Mouse (Mus musculus) liver, postnatal 0 days (tissue): ENCODE results near the gene Mki67. TPM values are rescaled to one million over a fixed set of nuclear protein-coding genes. Genes with fewer than 3 reads are reported as not detected.
A peak's percentile ranks its signal among the peaks of the same experiment; 100 is the strongest.

Source experiments
- ATAC-seq: fragments of 200-750 bp; cut with Nextera tagmentation; 2 replicates; pipeline ENCODE4 v1.8.0; 2017; ENCODE audit warnings: mild to moderate bottlenecking, moderate library complexity
- DNase-seq: peaks from one replicate; pipeline ENCODE4 v3.0.0-alpha.2; 2016
- H3K27ac ChIP-seq: fragments of 300-500 bp; sonication (generic); 2 replicates; pipeline ENCODE4 v1.5.1; 2014; ENCODE audit warnings: antibody characterized with exemption, moderate library complexity, mild to moderate bottlenecking, low read depth
- H3K27me3 ChIP-seq: fragments of 300-500 bp; sonication (generic); 2 replicates; pipeline ENCODE4 v1.6.1; 2014; ENCODE audit warnings: low read length, control low read depth, mixed read lengths; ENCODE audit not compliant: insufficient read depth
- H3K36me3 ChIP-seq: fragments of 300-500 bp; sonication (generic); replicated peaks from 2 replicates; pipeline ENCODE4 v1.6.1; 2014; ENCODE audit warnings: mild to moderate bottlenecking, control low read depth, low read length, moderate library complexity, mixed read lengths; ENCODE audit not compliant: insufficient read depth
- H3K4me1 ChIP-seq: fragments of 300-500 bp; sonication (generic); 2 replicates; pipeline ENCODE4 v1.6.1; 2014; ENCODE audit warnings: antibody characterized with exemption, mild to moderate bottlenecking, control low read depth; ENCODE audit not compliant: insufficient read depth
- H3K4me2 ChIP-seq: fragments of 300-500 bp; sonication (generic); 2 replicates; pipeline ENCODE4 v1.6.1; 2014; ENCODE audit warnings: low read depth, mild to moderate bottlenecking, low read length, moderate library complexity, mixed read lengths
- H3K4me3 ChIP-seq: fragments of 300-500 bp; sonication (generic); 2 replicates; pipeline ENCODE4 v1.5.1; 2014; ENCODE audit warnings: low read depth, low read length
- H3K9ac ChIP-seq: fragments of 300-500 bp; sonication (generic); replicated peaks from 2 replicates; pipeline ENCODE4 v1.6.1; 2014; ENCODE audit warnings: mild to moderate bottlenecking, moderate library complexity
- H3K9me3 ChIP-seq: fragments of 300-500 bp; sonication (generic); 2 replicates; pipeline ENCODE4 v1.6.1; 2016; ENCODE audit warnings: mild to moderate bottlenecking, control low read depth, low read length, mixed read lengths
- CTCF ChIP-seq: sonication (generic); IDR thresholded peaks from 2 replicates; pipeline ENCODE4 v1.5.1; 2016; ENCODE audit warnings: antibody characterized with exemption, low read depth
- EP300 ChIP-seq: IDR thresholded peaks from 2 replicates; pipeline ENCODE4 v1.6.1; 2016; ENCODE audit warnings: antibody characterized with exemption, low read depth, mild to moderate bottlenecking
- WGBS: fragments of 180-500 bp; shearing (Covaris S2); extraction: QIAGEN DNeasy Blood & Tissue Kit; methylation state at CpG from one replicate; pipeline ENCODE4 v1.1.7; 2014; ENCODE audit not compliant: insufficient replicate concordance; 5-methylcytosine and 5-hydroxymethylcytosine counted together
- polyA plus RNA-seq: library from polyadenylated mRNA; unstranded; fragments of >200 nt; fragmentation: Nextera tagmentation; extraction: Ambion mirVana; gene quantifications from 2 replicates; pipeline ENCODE4 v1.2.1, GENCODE M21; 2015

The Mki67 gene
- polyA plus RNA-seq, 1 experiment from 2014 or later = 38.8 TPM

DNA sequence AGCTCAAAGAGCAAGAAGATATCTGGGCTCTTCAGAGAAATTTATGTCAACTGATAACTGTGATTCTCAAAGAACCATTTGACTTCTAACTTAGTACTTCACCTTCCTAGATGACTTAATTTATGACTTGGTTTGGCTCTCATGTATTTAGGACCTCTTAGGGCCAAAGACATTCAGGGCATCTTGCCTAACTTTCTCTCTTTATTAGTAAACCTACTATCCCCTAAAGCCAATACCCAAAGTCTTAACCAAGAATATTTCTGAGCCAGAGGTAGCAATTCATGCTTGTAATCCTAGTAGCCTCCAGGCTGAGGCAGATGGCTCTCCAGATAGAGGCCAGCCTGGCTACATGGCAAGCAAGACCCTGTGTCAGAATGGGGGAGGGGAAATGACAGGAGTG lies 55.8 kb downstream of the Mki67 start:
- H3K4me1 ChIP-seq = peaks cover 7% of the 10 kb centered on the region
- no peaks in the 10 kb centered on the region for H3K27me3 ChIP-seq
- no peak overlapping the region for H3K4me2 ChIP-seq
- TF ChIP-seq EP300 (no peak), CTCF (no peak)
- ATAC-seq (no peak), DNase-seq (no peak)
- H3K9me3 ChIP-seq = no peaks in the 10 kb centered on the region
- no peak overlapping the region for H3K4me3 ChIP-seq
- H3K9ac ChIP-seq = no peak overlapping the region
- no peaks in the 10 kb centered on the region; the same call in 1 of the 2 replicates for H3K36me3 ChIP-seq
- no peak overlapping the region for H3K27ac ChIP-seq

DNA sequence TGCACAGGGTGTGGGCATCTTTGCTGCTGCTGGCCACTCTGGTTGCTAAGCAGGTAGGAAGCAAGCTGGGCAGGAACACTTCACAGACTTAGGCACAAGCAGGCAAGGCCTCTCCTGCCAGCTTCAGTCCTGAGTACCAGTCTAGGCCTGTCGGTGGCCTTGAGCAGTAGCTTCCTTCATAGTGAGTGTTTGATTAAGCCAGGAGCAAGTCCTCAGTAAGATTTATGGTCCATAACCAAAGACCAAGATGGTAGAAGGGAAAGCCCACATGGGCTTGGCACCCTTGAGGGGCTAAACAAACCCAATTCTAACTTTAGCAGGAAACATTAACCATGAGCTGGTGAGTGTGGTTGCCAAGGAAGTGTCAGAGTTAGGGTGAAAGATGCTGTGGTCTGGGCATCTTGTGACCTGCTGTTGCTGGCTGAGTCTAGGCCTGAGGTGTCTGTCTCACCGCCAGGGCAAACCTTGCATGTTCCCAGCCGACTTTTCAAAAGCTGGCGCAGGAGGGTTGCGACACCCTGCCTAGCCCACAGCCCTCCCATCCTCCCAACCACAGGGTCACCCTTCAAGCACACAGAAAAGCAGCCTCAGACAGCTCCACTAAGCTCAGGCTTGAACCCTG lies 56.7 kb downstream of the Mki67 start:
- no peak for TF ChIP-seq EP300
- TF ChIP-seq CTCF = no peak
- Histone ChIP-seq H3K27ac (no peak overlapping the region), H3K9ac (no peak overlapping the region), H3K9me3 (no peaks in the 10 kb centered on the region), H3K27me3 (no peaks in the 10 kb centered on the region), H3K4me2 (no peak overlapping the region), H3K4me3 (no peak overlapping the region), H3K4me1 (peaks cover 7% of the 10 kb centered on the region), H3K36me3 (no peaks in the 10 kb centered on the region)
- ATAC-seq (no peak), DNase-seq (peak; percentile 28)
- 49% methylated on average over 5 of the region's 5 CpGs for WGBS

DNA sequence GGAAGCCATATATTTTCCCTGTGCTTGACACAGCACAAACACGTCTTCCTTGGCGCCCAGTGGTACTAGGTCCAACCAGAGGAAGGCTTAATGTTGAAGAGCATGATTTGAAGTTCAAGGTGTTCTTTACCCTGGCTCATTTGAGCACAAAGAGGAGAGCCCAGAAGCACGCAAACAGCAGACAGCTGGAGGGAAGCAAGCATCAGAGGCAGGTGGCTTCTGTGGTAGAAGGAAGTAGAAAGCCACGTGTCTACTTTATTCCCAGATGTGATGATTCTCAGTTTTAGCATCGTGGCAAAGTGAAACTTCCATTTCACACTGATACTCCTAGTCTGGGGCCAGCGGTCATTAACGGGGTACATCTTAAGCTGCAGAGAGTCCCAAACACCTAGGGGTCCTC lies 58.0 kb downstream of the Mki67 start:
- H3K4me1 ChIP-seq = peaks cover 7% of the 10 kb centered on the region
- H3K27ac ChIP-seq = no peak overlapping the region
- no peak overlapping the region for H3K9ac ChIP-seq
- ATAC-seq (no peak), DNase-seq (no peak)
- no peaks in the 10 kb centered on the region for H3K9me3 ChIP-seq
- 62% methylated on average over 7 of the region's 7 CpGs for WGBS
- no peaks in the 10 kb centered on the region for H3K36me3 ChIP-seq
- TF ChIP-seq CTCF (no peak), EP300 (no peak)
- H3K4me2 ChIP-seq = no peak overlapping the region
- no peak overlapping the region for H3K4me3 ChIP-seq
- H3K27me3 ChIP-seq = no peaks in the 10 kb centered on the region

DNA sequence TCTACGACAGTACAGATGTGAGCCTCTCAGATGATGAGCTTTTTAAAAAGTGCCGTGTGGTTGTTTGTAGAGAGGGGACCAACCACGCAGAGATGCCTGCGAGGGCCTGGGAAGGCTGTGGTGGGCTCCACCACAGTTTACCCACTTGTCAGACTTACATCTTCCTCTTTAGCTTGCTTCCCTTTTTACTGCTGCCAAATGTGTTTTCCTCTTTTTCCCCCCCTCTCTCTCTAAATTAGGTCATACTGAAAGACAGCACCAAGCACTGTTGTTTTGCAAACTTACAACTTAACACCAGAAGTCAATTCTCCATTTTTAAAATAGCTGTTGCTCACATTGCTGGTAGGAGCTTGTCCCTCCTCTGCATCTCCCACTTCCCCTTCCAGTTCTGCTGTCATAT lies 61.0 kb downstream of the Mki67 start:
- peak overlapping the region; percentile 60 for H3K27ac ChIP-seq
- peak overlapping the region; percentile 38 for H3K4me2 ChIP-seq
- H3K4me1 ChIP-seq = peaks cover 10% of the 10 kb centered on the region
- WGBS = 42% methylated on average over 4 of the region's 4 CpGs
- H3K4me3 ChIP-seq = no peak overlapping the region
- H3K27me3 ChIP-seq = no peaks in the 10 kb centered on the region
- no peaks in the 10 kb centered on the region for H3K9me3 ChIP-seq
- no peak for DNase-seq
- 0 out of 2 replicates have a peak, but pooled peaks have one; percentile 7 for ATAC-seq
- H3K9ac ChIP-seq = no peak overlapping the region
- no peak for TF ChIP-seq CTCF
- TF ChIP-seq EP300 = no peak
- no peaks in the 10 kb centered on the region for H3K36me3 ChIP-seq

DNA sequence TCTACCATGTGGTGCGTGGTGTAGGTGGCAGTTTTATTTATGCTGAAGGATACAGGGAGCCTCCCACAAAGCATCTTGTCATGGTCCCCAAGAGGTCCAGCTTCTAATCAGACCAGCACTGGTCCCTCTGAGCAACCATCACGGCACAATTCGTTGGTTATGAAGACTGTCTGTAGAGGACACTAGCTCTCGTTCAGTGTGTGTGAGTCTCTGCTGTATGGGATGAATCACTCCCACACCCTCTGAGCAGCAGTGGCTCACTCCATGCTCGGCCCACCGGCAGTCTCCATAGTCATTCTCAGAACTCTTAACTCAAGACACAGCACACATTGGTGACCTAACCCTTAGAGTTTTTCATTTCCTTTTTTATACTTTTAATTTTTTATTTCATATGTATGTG lies 61.9 kb downstream of the Mki67 start:
- H3K9me3 ChIP-seq = no peaks in the 10 kb centered on the region
- H3K36me3 ChIP-seq = no peaks in the 10 kb centered on the region
- ATAC-seq (no peak), DNase-seq (no peak)
- H3K4me2 ChIP-seq = peak overlapping the region; percentile 62; the same call in 1 of the 2 replicates
- no peak for TF ChIP-seq EP300
- TF ChIP-seq CTCF = no peak
- no peaks in the 10 kb centered on the region for H3K27me3 ChIP-seq
- no peak overlapping the region for H3K9ac ChIP-seq
- H3K4me1 ChIP-seq = peaks cover 9% of the 10 kb centered on the region
- no peak overlapping the region for H3K4me3 ChIP-seq
- H3K27ac ChIP-seq = no peak overlapping the region
- WGBS = 67% methylated on average over 6 of the region's 6 CpGs

DNA sequence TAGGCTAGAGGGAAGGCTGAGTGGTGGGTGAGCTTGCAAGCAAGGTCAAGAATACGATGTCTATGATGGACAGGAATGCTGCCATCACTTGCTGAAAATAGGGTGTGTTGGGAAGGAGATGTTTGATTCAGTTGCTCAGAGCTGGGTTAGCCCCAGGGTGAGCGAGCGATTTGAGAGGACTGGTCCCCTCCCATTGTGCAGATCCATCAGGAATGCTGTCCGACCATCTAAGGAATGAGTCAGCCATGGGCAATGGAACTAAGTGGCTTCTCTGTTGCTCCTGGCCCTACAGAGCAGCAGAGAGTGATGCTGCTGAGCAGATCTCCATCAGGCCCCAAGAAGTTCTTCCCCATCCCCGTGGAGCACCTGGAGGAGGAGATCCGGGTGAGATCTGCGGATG lies 62.6 kb downstream of the Mki67 start:
- Histone ChIP-seq H3K9ac (no peak overlapping the region), H3K9me3 (no peaks in the 10 kb centered on the region), H3K27me3 (no peaks in the 10 kb centered on the region), H3K4me1 (0 out of 2 replicates have a peak, but pooled peaks cover 6% of the 10 kb centered on the region), H3K36me3 (no peaks in the 10 kb centered on the region), H3K27ac (no peak overlapping the region), H3K4me2 (peak overlapping the region; percentile 62), H3K4me3 (peak overlapping the region; percentile 50; the same call in 1 of the 2 replicates)
- ATAC-seq (no peak), DNase-seq (no peak)
- WGBS = 82% methylated on average over 7 of the region's 7 CpGs
- TF ChIP-seq CTCF (no peak), EP300 (no peak)
